Mouse (Mus musculus) CH12.LX (cell line): ENCODE data around the gene Cap1. TPM values are rescaled to one million over a fixed set of nuclear protein-coding genes. Genes with fewer than 3 reads are reported as not detected.

ENCODE experiments used
- DNase-seq: peaks from one replicate; pipeline ENCODE4 v3.0.0-alpha.2; 2013; ENCODE audit errors: extremely low read depth
- H3K27ac ChIP-seq: 2 replicates; pipeline ENCODE4 v1.5.1; 2012; ENCODE audit warnings: low read depth, mild to moderate bottlenecking, control low read depth, moderate library complexity; ENCODE audit not compliant: insufficient read depth
- H3K27me3 ChIP-seq: replicated peaks from 2 replicates; pipeline ENCODE3; 2012; ENCODE audit warnings: inconsistent platforms
- H3K36me3 ChIP-seq, 2 experiments: replicated peaks in 1 of 2; 2 replicates each; pipeline versions ENCODE3 to v1.6.1; 2012; ENCODE audit warnings: inconsistent platforms in 1 of 2, low read length in 1 of 2, mild to moderate bottlenecking in 1 of 2, mixed read lengths in 1 of 2, moderate library complexity in 1 of 2; ENCODE audit not compliant: control insufficient read depth in 1 of 2, insufficient read depth in 1 of 2
- H3K4me1 ChIP-seq, 2 experiments: 2 replicates each; pipeline ENCODE4 v1.6.1; 2012; ENCODE audit warnings: inconsistent platforms in 1 of 2, moderate library complexity in 1 of 2; ENCODE audit not compliant: insufficient read depth in 2 of 2, control insufficient read depth in 1 of 2
- H3K4me2 ChIP-seq: 2 replicates; pipeline ENCODE4 v1.6.1; 2012; ENCODE audit warnings: low read depth, mild to moderate bottlenecking, control low read depth; ENCODE audit not compliant: poor library complexity, insufficient read depth, severe bottlenecking
- H3K4me3 ChIP-seq, 3 experiments: fragments of 150-350 bp in 1 of 3; sonication (generic) in 1 of 3; replicated peaks in 1 of 3; 2 replicates each; pipeline versions ENCODE3 to v1.5.1; 2011 to 2012; ENCODE audit warnings: low read depth in 2 of 3, low read length in 2 of 3, mild to moderate bottlenecking in 2 of 3, moderate library complexity in 2 of 3, control low read depth in 1 of 3, improper control_type of control experiment in 1 of 3, inconsistent platforms in 1 of 3, mixed read lengths in 1 of 3; ENCODE audit not compliant: poor library complexity in 1 of 3
- H3K79me2 ChIP-seq: replicated peaks from 2 replicates; pipeline ENCODE4 v1.6.1; 2012; ENCODE audit warnings: mild to moderate bottlenecking, moderate library complexity; ENCODE audit not compliant: control insufficient read depth, poor library complexity, insufficient read depth, severe bottlenecking; ENCODE audit errors: extremely low read depth
- H3K9ac ChIP-seq: 2 replicates; pipeline ENCODE4 v1.6.1; 2012; ENCODE audit warnings: low read depth, mild to moderate bottlenecking, control low read depth, moderate library complexity; ENCODE audit not compliant: insufficient read depth
- H3K9me3 ChIP-seq: replicated peaks from 2 replicates; pipeline ENCODE3; 2012; ENCODE audit warnings: low read length, inconsistent platforms, mixed read lengths
- BHLHE40 ChIP-seq: IDR thresholded peaks from 2 replicates; pipeline ENCODE4 v1.6.1; 2011; ENCODE audit warnings: mild to moderate bottlenecking, low read depth, low read length, improper control_type of control experiment
- CHD2 ChIP-seq: IDR thresholded peaks from 2 replicates; pipeline ENCODE4 v1.6.1; 2011; ENCODE audit warnings: low read length, improper control_type of control experiment
- E2F4 ChIP-seq: IDR thresholded peaks from 2 replicates; pipeline ENCODE4 v1.6.1; 2011; ENCODE audit warnings: low read depth, low read length, improper control_type of control experiment; ENCODE audit not compliant: insufficient replicate concordance
- ELF1 ChIP-seq: IDR thresholded peaks from 2 replicates; pipeline ENCODE4 v1.6.1; 2014; ENCODE audit warnings: low read depth, mild to moderate bottlenecking, inconsistent platforms, low read length, improper control_type of control experiment
- HCFC1 ChIP-seq: IDR thresholded peaks from 2 replicates; pipeline ENCODE4 v1.6.1; 2012; ENCODE audit warnings: low read depth, mild to moderate bottlenecking, inconsistent platforms, low read length, improper control_type of control experiment
- IRF4 ChIP-seq: IDR thresholded peaks from 2 replicates; pipeline ENCODE4 v1.6.1; 2014; ENCODE audit warnings: low read depth, mild to moderate bottlenecking, inconsistent platforms, low read length, improper control_type of control experiment
- JUND ChIP-seq: conservative IDR thresholded peaks from 2 replicates; pipeline ENCODE4 v1.6.1; 2011; ENCODE audit warnings: low read depth, low read length, improper control_type of control experiment
- KAT2A ChIP-seq: IDR thresholded peaks from 2 replicates; pipeline ENCODE4 v1.6.1; 2012; ENCODE audit warnings: low read length, improper control_type of control experiment, inconsistent platforms; ENCODE audit not compliant: insufficient replicate concordance
- MAZ ChIP-seq: IDR thresholded peaks from 2 replicates; pipeline ENCODE4 v1.6.1; 2012; ENCODE audit warnings: low read depth, mild to moderate bottlenecking, inconsistent platforms, low read length, improper control_type of control experiment, moderate library complexity
- MYC ChIP-seq: IDR thresholded peaks from 2 replicates; pipeline ENCODE4 v1.6.1; 2011; ENCODE audit warnings: low read depth, mild to moderate bottlenecking, improper control_type of control experiment, low read length
- NELFE ChIP-seq: IDR thresholded peaks from 2 replicates; pipeline ENCODE4 v1.6.1; 2011; ENCODE audit warnings: low read depth, low read length, improper control_type of control experiment
- NRF1 ChIP-seq: IDR thresholded peaks from 2 replicates; pipeline ENCODE4 v1.6.1; 2014; ENCODE audit warnings: low read depth, mild to moderate bottlenecking, inconsistent platforms, low read length, improper control_type of control experiment, moderate library complexity
- RAD21 ChIP-seq: IDR thresholded peaks from 2 replicates; pipeline ENCODE4 v1.6.1; 2011; ENCODE audit warnings: low read depth, mild to moderate bottlenecking, low read length, improper control_type of control experiment, moderate library complexity
- TBP ChIP-seq: conservative IDR thresholded peaks from 2 replicates; pipeline ENCODE4 v1.6.1; 2011; ENCODE audit warnings: low read depth, low read length, improper control_type of control experiment
- TCF12 ChIP-seq: IDR thresholded peaks from 2 replicates; pipeline ENCODE4 v1.6.1; 2014; ENCODE audit warnings: low read depth, mild to moderate bottlenecking, inconsistent platforms, low read length, improper control_type of control experiment
- dilution Hi-C: fragments of 300-500 bp; cut with MboI; formaldehyde crosslinking; loops from 2 replicates; pipeline ENCODE4 v1.14.3; 2020; ENCODE audit warnings: low sequenced_read_pairs; ENCODE audit not compliant: extremely low pct_unique_long_range_greater_than_20kb, extremely low pct_ligation_motif_present
- in situ Hi-C: fragments of 300-500 bp; cut with MboI; formaldehyde crosslinking; loops from 3 replicates; pipeline ENCODE4 v1.14.3; 2019; ENCODE audit warnings: low sequenced_read_pairs, low pct_ligation_motif_present, low pct_unique_long_range_greater_than_20kb, mixed read lengths
- polyA plus RNA-seq: library from polyadenylated mRNA; unstranded; fragments of >175 nt; gene quantifications from 2 replicates; pipeline ENCODE4 v1.2.1, GENCODE M21; 2012; ENCODE audit warnings: low read depth; ENCODE audit not compliant: insufficient read length
- total RNA-seq, 2 experiments: library from RNA; depleted of rRNA; stranded (reverse); fragments of 300-350 nt in 1 of 2; fragments of >200 nt in 1 of 2; gene quantifications; 2 replicates each; pipeline ENCODE4 v1.2.3; 2012 to 2014

The Cap1 gene
- total and polyA plus RNA-seq, 3 experiments, result 118 to 195 (median 159) TPM

DNA sequence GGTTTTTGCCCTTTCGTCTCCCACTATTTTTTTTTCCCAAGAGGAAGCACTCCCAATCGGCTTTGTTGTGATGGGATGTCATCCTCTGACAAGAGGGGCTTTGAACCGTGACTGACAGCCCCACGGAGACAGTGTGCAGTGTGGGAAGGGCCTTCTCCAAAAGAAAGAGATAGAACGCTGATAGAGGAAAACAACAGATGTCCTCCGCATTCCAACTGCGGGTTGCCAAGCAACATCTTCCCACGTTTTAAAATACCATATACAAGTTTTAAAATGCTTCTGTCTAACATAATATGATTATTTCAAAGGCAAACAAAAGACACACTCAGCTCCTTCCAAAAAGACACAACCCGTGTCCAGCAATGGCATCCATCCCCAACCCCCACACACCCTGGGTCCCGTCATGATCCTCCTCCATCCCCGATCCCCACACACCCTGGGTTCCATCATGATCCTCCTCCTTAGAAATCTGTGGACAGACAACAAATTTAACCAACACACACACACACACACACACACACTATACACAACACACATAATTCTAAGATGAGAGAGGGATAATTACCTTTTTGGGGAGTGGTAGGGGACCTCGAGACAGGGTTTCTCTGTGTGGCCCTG, 23.8 kb upstream of the Cap1 start:
- Histone ChIP-seq H3K4me3 (no peak overlapping the region), H3K27ac (no peak overlapping the region), H3K9me3 (peaks cover 15% of the 10 kb centered on the region), H3K79me2 (no peaks in the 10 kb centered on the region), H3K36me3 (no peaks in the 10 kb centered on the region), H3K9ac (no peak overlapping the region), H3K4me1 (no peaks in the 10 kb centered on the region), H3K27me3 (no peaks in the 10 kb centered on the region), H3K4me2 (no peak overlapping the region)
- no peak for TF ChIP-seq BHLHE40
- TF ChIP-seq JUND, result no peak
- TF ChIP-seq ELF1, result no peak
- no peak for TF ChIP-seq TBP
- TF ChIP-seq MAZ, result no peak
- TF ChIP-seq RAD21, result no peak
- TF ChIP-seq MYC, result no peak
- no peak for TF ChIP-seq IRF4
- TF ChIP-seq NELFE, result no peak
- TF ChIP-seq E2F4, result no peak
- no peak for TF ChIP-seq KAT2A
- no peak for TF ChIP-seq CHD2
- DNase-seq, result no peak
- in situ Hi-C loops (loop anchor here (10.0 kb wide), 1 partner anchor 75 kb away; no protein-coding TSS in a partner anchor), dilution Hi-C loops (no loop called here)

DNA sequence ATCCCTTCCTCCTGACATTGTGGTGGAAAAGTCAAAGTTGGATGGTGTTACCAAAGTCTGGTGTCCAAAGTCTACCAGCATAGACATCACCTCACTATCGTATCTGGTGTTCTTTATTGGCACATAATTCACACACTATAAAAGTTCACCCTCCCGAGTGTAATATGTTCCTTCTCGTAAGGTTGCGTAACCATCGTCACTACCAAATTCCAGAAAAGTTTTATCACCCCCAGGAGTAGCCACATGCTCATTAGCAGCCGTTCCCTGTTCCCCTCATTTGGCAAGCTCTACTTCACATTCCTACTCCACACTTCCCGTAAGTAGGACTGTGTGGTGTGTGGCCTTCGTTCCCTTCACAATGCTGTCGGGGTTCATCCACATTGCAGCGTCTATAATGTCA, 19.5 kb upstream of the Cap1 start:
- H3K4me3 ChIP-seq, result no peak overlapping the region
- no peaks in the 10 kb centered on the region for H3K79me2 ChIP-seq
- no peak overlapping the region for H3K9ac ChIP-seq
- H3K4me2 ChIP-seq, result no peak overlapping the region
- peaks cover 3% of the 10 kb centered on the region for H3K9me3 ChIP-seq
- dilution Hi-C loops, result no loop called here
- no peak for DNase-seq
- in situ Hi-C loops, result no loop called here
- no peak overlapping the region for H3K27ac ChIP-seq
- peaks cover 5 to 10% of the 10 kb centered on the region in 2 experiments; a peak in 3 of 4 replicates for H3K4me1 ChIP-seq
- TF ChIP-seq NRF1 (no peak), HCFC1 (no peak), TCF12 (no peak)
- H3K27me3 ChIP-seq, result no peaks in the 10 kb centered on the region
- no peaks in the 10 kb centered on the region for H3K36me3 ChIP-seq
